Mouse (Mus musculus): ENCODE measurements around the gene Urgcp. TPM values are rescaled to one million over a fixed set of nuclear protein-coding genes. Genes with fewer than 3 reads are reported as not detected.

Gene Urgcp
- polyA plus RNA-seq, 2 experiments: 3.5 to 4.7 TPM

- no peak for ATAC-seq (ENCODE audit: insufficient read depth)
- Histone ChIP-seq H3K4me3 (ENCODE audit: insufficient read depth in 1 of 2, low read depth in 2 of 2, low read length in 2 of 2) (no peak overlapping the region), H3K27me3 (ENCODE audit: control insufficient read depth, insufficient read depth, low read length) (no peaks in the 10 kb centered on the region), H3K27ac (no peak overlapping the region), H3K4me2 (ENCODE audit: low read depth) (no peak overlapping the region), H3K9ac (replicated peaks) (no peak overlapping the region), H3K36me3 (replicated peaks; ENCODE audit: control insufficient read depth, insufficient read depth, low read depth) (peaks cover 28% of the 10 kb centered on the region), H3K9me3 (ENCODE audit: control insufficient read depth, low read length) (no peaks in the 10 kb centered on the region), H3K4me1 (replicated peaks; ENCODE audit: control insufficient read depth in 2 of 2, insufficient read depth in 2 of 2, low read length in 1 of 2) (peaks cover 0 to 4% of the 10 kb centered on the region in 2 experiments; a peak in 3 of 4 replicates)
- 75% methylated on average over 17 of the region's 17 CpGs for WGBS (ENCODE audit: insufficient replicate concordance)
- no peak for TF ChIP-seq EP300 (IDR thresholded peaks at IDR 0.05; ENCODE audit: low read depth)
- no peak for TF ChIP-seq CTCF (IDR thresholded peaks at IDR 0.05; ENCODE audit: low read depth)
- no peak for DNase-seq (ENCODE audit: low read depth in 3 of 3, low spot score in 3 of 3)
Observed at GRCm38 (mm10) chr11:5799621-5800490, 37.7 kb upstream of the Urgcp start.

- no peak overlapping the region for H3K9ac ChIP-seq (replicated peaks)
- no peak for ATAC-seq (ENCODE audit: insufficient read depth)
- no peak overlapping the region for H3K27ac ChIP-seq
- no peak for DNase-seq (ENCODE audit: low read depth in 3 of 3, low spot score in 3 of 3)
- no peak overlapping the region for H3K4me3 ChIP-seq (ENCODE audit: insufficient read depth in 1 of 2, low read depth in 2 of 2, low read length in 2 of 2)
- peaks cover 37% of the 10 kb centered on the region for H3K36me3 ChIP-seq (replicated peaks; ENCODE audit: control insufficient read depth, insufficient read depth, low read depth)
- H3K4me1 ChIP-seq (replicated peaks; ENCODE audit: control insufficient read depth in 2 of 2, insufficient read depth in 2 of 2, low read length in 1 of 2): peaks cover 0 to 4% of the 10 kb centered on the region in 2 experiments; a peak in 3 of 4 replicates
- no peaks in the 10 kb centered on the region for H3K27me3 ChIP-seq (ENCODE audit: control insufficient read depth, insufficient read depth, low read length)
- TF ChIP-seq EP300 (IDR thresholded peaks at IDR 0.05; ENCODE audit: low read depth): no peak
- no peak for TF ChIP-seq CTCF (IDR thresholded peaks at IDR 0.05; ENCODE audit: low read depth)
- no peak overlapping the region for H3K4me2 ChIP-seq (ENCODE audit: low read depth)
- 81% methylated on average over 5 of the region's 5 CpGs for WGBS (ENCODE audit: insufficient replicate concordance)
- H3K9me3 ChIP-seq (ENCODE audit: control insufficient read depth, low read length): no peaks in the 10 kb centered on the region
Observed at GRCm38 (mm10) chr11:5797928-5798327, 35.8 kb upstream of the Urgcp start.

GRCm38 (mm10) chr11:5797371-5797770 lies 35.2 kb upstream of the Urgcp start:
- 79% methylated on average over 11 of the region's 11 CpGs for WGBS (ENCODE audit: insufficient replicate concordance)
- H3K9me3 ChIP-seq (ENCODE audit: control insufficient read depth, low read length): no peaks in the 10 kb centered on the region
- no peak overlapping the region for H3K4me2 ChIP-seq (ENCODE audit: low read depth)
- no peak for TF ChIP-seq EP300 (IDR thresholded peaks at IDR 0.05; ENCODE audit: low read depth)
- TF ChIP-seq CTCF (IDR thresholded peaks at IDR 0.05; ENCODE audit: low read depth): no peak
- H3K36me3 ChIP-seq (replicated peaks; ENCODE audit: control insufficient read depth, insufficient read depth, low read depth): peaks cover 37% of the 10 kb centered on the region
- H3K27me3 ChIP-seq (ENCODE audit: control insufficient read depth, insufficient read depth, low read length): no peaks in the 10 kb centered on the region
- peaks cover 0 to 2% of the 10 kb centered on the region in 2 experiments; a peak in 2 of 4 replicates for H3K4me1 ChIP-seq (replicated peaks; ENCODE audit: control insufficient read depth in 2 of 2, insufficient read depth in 2 of 2, low read length in 1 of 2)
- no peak overlapping the region for H3K27ac ChIP-seq
- ATAC-seq (ENCODE audit: insufficient read depth) (no peak), DNase-seq (ENCODE audit: low read depth in 3 of 3, low spot score in 3 of 3) (no peak)
- H3K4me3 ChIP-seq (ENCODE audit: insufficient read depth in 1 of 2, low read depth in 2 of 2, low read length in 2 of 2): no peak overlapping the region
- H3K9ac ChIP-seq (replicated peaks): no peak overlapping the region

GRCm38 (mm10) chr11:5796939-5797338 lies 34.8 kb upstream of the Urgcp start:
- Histone ChIP-seq H3K4me1 (replicated peaks; ENCODE audit: control insufficient read depth in 2 of 2, insufficient read depth in 2 of 2, low read length in 1 of 2) (no peaks in the 10 kb centered on the region), H3K9ac (replicated peaks) (no peak overlapping the region), H3K9me3 (ENCODE audit: control insufficient read depth, low read length) (no peaks in the 10 kb centered on the region), H3K36me3 (replicated peaks; ENCODE audit: control insufficient read depth, insufficient read depth, low read depth) (peaks cover 37% of the 10 kb centered on the region), H3K27me3 (ENCODE audit: control insufficient read depth, insufficient read depth, low read length) (no peaks in the 10 kb centered on the region), H3K4me3 (ENCODE audit: insufficient read depth in 1 of 2, low read depth in 2 of 2, low read length in 2 of 2) (no peak overlapping the region), H3K27ac (no peak overlapping the region), H3K4me2 (ENCODE audit: low read depth) (no peak overlapping the region)
- ATAC-seq (ENCODE audit: insufficient read depth) (no peak), DNase-seq (ENCODE audit: low read depth in 3 of 3, low spot score in 3 of 3) (no peak)
- TF ChIP-seq EP300 (IDR thresholded peaks at IDR 0.05; ENCODE audit: low read depth) (no peak), CTCF (IDR thresholded peaks at IDR 0.05; ENCODE audit: low read depth) (no peak)
- 82% methylated on average over 15 of the region's 15 CpGs for WGBS (ENCODE audit: insufficient replicate concordance)

GRCm38 (mm10) chr11:5795706-5796105 lies 33.5 kb upstream of the Urgcp start:
- TF ChIP-seq CTCF (IDR thresholded peaks at IDR 0.05; ENCODE audit: low read depth) (no peak), EP300 (IDR thresholded peaks at IDR 0.05; ENCODE audit: low read depth) (no peak)
- Histone ChIP-seq H3K27me3 (ENCODE audit: control insufficient read depth, insufficient read depth, low read length) (no peaks in the 10 kb centered on the region), H3K9ac (replicated peaks) (no peak overlapping the region), H3K9me3 (ENCODE audit: control insufficient read depth, low read length) (no peaks in the 10 kb centered on the region), H3K4me1 (replicated peaks; ENCODE audit: control insufficient read depth in 2 of 2, insufficient read depth in 2 of 2, low read length in 1 of 2) (no peaks in the 10 kb centered on the region), H3K4me2 (ENCODE audit: low read depth) (no peak overlapping the region), H3K4me3 (ENCODE audit: insufficient read depth in 1 of 2, low read depth in 2 of 2, low read length in 2 of 2) (no peak overlapping the region), H3K36me3 (replicated peaks; ENCODE audit: control insufficient read depth, insufficient read depth, low read depth) (peaks cover 39% of the 10 kb centered on the region), H3K27ac (no peak overlapping the region)
- WGBS (ENCODE audit: insufficient replicate concordance): 75% methylated on average over 7 of the region's 7 CpGs
- DNase-seq (ENCODE audit: low read depth in 3 of 3, low spot score in 3 of 3) (no peak), ATAC-seq (ENCODE audit: insufficient read depth) (no peak)
